Mouse (Mus musculus) regulatory T cell (primary cell): ENCODE data around the gene Oxct1.

ENCODE experiments used
- in situ Hi-C: fragments of 300-600 bp; cut with MboI, MseI; formaldehyde crosslinking; loops from one replicate; pipeline ENCODE4 v1.15.1; 2025; ENCODE audit warnings: high pct_unique_total_duplicates

The Oxct1 gene

DNA sequence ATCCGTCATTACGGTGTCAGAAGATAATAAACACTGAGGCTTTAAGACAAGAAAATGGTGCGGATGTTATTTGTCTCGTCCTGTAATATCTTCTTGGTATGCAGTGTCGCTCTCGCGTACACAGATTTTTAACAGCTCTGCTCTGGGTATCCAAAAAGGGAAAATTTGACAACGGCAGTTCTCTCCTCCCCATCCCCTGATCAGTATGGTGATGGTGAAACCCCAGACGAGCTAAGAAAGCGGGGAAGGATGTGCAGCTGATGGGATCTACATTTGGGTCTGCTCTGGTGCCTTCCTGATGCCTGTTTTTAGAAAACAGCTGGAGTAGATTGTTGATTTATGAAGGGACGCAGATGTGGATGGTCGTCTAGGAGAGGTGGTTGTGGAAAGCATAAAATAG is 78.1 kb downstream of the Oxct1 start:
- in situ Hi-C loops = no loop called here

DNA sequence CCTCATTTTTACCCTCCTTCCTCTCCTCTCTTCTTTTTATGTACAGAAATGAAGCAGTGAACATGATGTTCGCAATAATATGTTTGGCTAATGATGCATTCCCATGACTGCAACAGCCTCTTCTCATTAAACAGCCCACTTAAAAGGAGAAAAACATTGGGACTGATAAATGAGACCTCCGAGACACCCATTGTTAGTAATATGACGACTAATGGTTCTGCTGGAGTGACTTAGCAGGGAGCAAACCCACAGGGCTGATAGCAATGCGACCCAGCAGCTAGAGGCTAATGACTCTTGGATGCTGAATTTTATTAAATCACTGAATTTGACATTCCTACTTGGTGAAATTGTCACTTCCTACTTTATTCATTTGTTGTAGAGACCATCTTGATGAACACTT is 79.3 kb downstream of the Oxct1 start:
- in situ Hi-C loops = no loop called here

DNA sequence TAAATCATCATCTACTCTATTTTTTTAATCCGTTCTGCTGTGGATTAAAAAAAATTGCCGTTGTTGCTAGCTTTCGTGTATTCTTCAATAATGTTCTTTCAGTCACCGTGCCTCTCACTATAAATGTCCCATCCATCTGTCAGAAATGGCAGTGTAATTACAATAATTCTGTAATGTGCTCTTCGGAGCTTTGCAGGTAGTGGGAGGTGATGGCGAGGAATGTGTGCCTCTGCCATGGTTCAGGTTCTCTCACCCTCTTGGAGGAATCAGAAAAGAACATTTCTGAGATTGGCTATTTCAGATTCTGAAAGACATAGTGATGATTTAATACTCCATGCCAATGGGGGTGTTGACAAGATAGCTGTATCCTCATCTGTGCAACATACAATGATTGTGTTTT is 93.8 kb downstream of the Oxct1 start:
- in situ Hi-C loops = no loop called here

DNA sequence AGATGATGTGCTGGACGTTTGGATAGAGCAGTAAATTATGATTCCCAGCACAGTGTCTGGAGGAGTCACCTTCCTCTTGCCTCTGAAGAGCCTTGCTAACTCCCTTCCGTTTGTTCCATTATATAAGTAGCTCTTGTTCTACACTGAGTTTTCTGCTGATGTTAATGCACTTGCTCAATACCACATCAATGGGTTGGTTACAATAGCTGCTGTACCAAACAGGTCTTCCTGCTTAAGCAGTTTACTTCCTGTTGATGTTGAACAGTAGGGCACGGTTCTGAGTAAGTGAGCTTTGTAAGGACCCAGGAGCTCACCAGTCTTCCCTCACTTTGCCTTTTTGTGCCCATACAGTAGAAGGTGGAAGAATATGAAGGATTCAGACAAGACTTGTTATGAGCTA is 98.5 kb downstream of the Oxct1 start:
- in situ Hi-C loops = no loop called here

- in situ Hi-C loops = no loop called here
Measured at GRCm38 (mm10) chr15:4138524-4138923, 112.3 kb downstream of the Oxct1 start.

- in situ Hi-C loops = no loop called here
Measured at GRCm38 (mm10) chr15:4139516-4139915, 113.3 kb downstream of the Oxct1 start.

GRCm38 (mm10) chr15:4145352-4145751 is 119.2 kb downstream of the Oxct1 start:
- in situ Hi-C loops = no loop called here

DNA sequence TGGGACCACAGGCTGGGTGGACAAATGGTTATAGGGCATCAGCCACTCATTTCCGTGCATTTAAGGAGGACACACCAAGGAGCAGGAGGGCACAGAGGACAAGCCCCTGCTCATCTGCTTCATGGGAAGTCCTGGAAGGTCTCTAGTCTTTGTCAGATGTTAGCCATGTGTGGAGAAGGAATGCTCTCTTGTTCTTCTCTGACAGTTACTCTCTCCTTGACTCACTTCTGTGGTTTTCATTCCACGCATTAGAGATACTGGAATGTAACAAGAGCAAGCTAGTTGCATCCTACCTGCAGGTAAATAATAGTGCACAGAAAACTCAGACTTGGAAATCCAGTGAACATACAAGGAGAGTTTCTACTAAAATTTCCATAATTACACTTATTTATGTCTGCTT is 121.5 kb downstream of the Oxct1 start:
- in situ Hi-C loops = no loop called here

DNA sequence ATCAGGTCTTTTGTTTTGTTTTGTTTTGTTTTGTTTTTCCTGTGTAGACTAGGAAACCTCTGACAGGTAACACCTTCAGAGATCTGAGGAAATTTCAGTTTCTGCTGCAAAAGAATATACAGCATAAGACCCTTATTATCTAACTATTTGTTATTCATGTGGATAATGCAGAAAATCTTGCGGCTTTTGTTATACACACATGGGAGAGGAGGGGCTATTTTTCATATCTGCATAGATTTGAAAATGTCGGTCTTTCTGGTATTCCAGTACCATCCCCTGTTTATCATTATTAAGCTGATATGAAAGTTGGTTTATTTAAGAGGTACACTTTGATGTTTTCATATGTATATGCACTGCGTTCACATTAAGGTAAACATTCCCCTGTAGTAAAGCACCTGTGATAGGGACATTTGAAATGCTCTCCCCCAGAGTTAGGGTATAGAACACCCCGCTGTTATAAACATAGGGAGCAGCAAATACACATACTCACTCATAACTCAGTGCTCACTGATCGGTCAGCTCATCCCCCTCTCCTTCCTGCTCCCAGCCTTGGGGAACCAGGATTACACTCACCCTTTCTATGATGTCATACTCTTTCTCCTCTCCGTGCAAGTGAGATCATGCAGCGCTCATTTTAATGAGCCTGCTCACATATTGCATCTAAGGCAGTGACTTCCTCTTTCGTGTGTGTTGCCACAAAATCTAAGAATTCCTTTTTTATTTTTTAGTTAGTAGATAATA is 122.6 kb downstream of the Oxct1 start:
- in situ Hi-C loops = no loop called here

- in situ Hi-C loops = no loop called here
Measured at GRCm38 (mm10) chr15:4154646-4155045, 128.5 kb downstream of the Oxct1 start.

- in situ Hi-C loops = no loop called here
Measured at GRCm38 (mm10) chr15:4167946-4168345, 141.8 kb downstream of the Oxct1 start.

- in situ Hi-C loops = no loop called here
Measured at GRCm38 (mm10) chr15:4171600-4171999, 145.4 kb downstream of the Oxct1 start.

DNA sequence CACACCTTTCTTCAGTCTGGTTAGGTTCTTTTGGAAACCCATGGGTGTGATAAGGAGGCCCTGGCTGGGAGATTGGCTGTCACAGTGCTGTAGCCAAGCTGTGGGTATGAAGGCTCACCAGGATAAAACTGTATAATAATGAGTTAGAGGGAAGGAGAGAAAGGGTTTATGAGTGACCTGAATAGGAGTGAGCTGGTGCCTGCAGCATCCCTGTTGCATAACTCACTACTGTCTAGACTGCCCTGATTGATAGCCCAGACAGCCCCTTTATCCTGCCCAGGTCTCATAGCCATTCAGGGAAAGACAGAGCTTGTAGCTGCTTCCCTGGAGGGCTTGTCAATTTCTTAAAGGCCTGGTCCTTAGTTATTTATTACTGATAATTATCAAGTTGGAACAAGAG is 171.7 kb downstream of the Oxct1 start:
- in situ Hi-C loops = no loop called here
